26 mouse cellular contexts compared by ENCODE assay signal in genomic region chr1:146322862-146323261, GRCm38 (mm10).
A peak's percentile ranks its signal among the peaks of the same experiment; 100 is the strongest.
DNase-seq lines count a peak whose midpoint lies in the region; ATAC-seq and TF ChIP-seq lines count a peak whose summit lies in the region.
"Had no signal": no experiment of that assay in that cellular context is flagged by ENCODE, and none has a peak within 500 bp of the region (broad histone marks: within the 10 kb centered on the region; RNA-seq: fewer than 3 reads in every experiment).

No protein-coding gene starts in this region.

- TF ChIP-seq CTCF in intestine, postnatal 0 days (IDR thresholded peaks at IDR 0.05; ENCODE audit: low read depth) = no peak

- no peak overlapping the region for H3K9ac ChIP-seq in ES-E14 (ENCODE audit: insufficient read depth, low read depth, low read length, poor library complexity, severe bottlenecking)
- no peak overlapping the region for H3K9ac ChIP-seq in intestine, postnatal 0 days (ENCODE audit: low read depth, low read length)
- H3K9ac ChIP-seq: forebrain, embryonic 13.5 days; forebrain, postnatal 0 days; heart, embryonic 12.5 days; heart, embryonic 15.5 days; hindbrain, embryonic 13.5 days had no signal

- H3K4me2 ChIP-seq in intestine, postnatal 0 days (replicated peaks; ENCODE audit: low read depth) = no peak overlapping the region
- H3K4me2 ChIP-seq: forebrain, embryonic 13.5 days; heart, embryonic 12.5 days; heart, embryonic 15.5 days; hindbrain, embryonic 13.5 days had no signal

- no peak overlapping the region for H3K4me3 ChIP-seq in ES-E14 (ENCODE audit: insufficient read depth in 1 of 2, low read depth in 1 of 2, low read length in 2 of 2, poor library complexity in 1 of 2, severe bottlenecking in 1 of 2)
- no peak overlapping the region for H3K4me3 ChIP-seq in intestine, postnatal 0 days (ENCODE audit: low read depth, low read length)
- no peak overlapping the region for H3K4me3 ChIP-seq in limb, embryonic 10.5 days
- H3K4me3 ChIP-seq in midbrain, embryonic 10.5 days = no peak overlapping the region
- H3K4me3 ChIP-seq: forebrain, embryonic 10.5 days; forebrain, embryonic 13.5 days; heart, embryonic 12.5 days; heart, embryonic 15.5 days; hindbrain, embryonic 10.5 days; hindbrain, embryonic 13.5 days had no signal

- peak overlapping the region; percentile 58; the same call in 1 of the 2 replicates for H3K27ac ChIP-seq in ES-E14 (ENCODE audit: insufficient read depth, low read depth, low read length, poor library complexity, severe bottlenecking)
- peak overlapping the region; percentile 60 for H3K27ac ChIP-seq in intestine, postnatal 0 days (ENCODE audit: low read depth, low read length)
- H3K27ac ChIP-seq in limb, embryonic 10.5 days = no peak overlapping the region
- H3K27ac ChIP-seq in midbrain, embryonic 10.5 days (replicated peaks) = no peak overlapping the region
- H3K27ac ChIP-seq: forebrain, embryonic 10.5 days; forebrain, embryonic 13.5 days; heart, embryonic 15.5 days; hindbrain, embryonic 10.5 days; hindbrain, embryonic 13.5 days had no signal

- peak; percentile 34; the same call in 1 of the 2 replicates for ATAC-seq in intestine, postnatal 0 days
- ATAC-seq: CD4-positive, CD25-positive, alpha-beta regulatory T cell, adult 4 months; forebrain, embryonic 13.5 days; forebrain, postnatal 0 days; hindbrain, embryonic 16.5 days had no signal

- no peaks in the 10 kb centered on the region for H3K36me3 ChIP-seq in ES-E14 (ENCODE audit: control insufficient read depth, insufficient read depth, low read length, poor library complexity, severe bottlenecking)
- H3K36me3 ChIP-seq in intestine, postnatal 0 days (ENCODE audit: control insufficient read depth, insufficient read depth) = no peaks in the 10 kb centered on the region
- H3K36me3 ChIP-seq in limb, embryonic 10.5 days = no peaks in the 10 kb centered on the region
- H3K36me3 ChIP-seq in midbrain, embryonic 10.5 days = no peaks in the 10 kb centered on the region
- H3K36me3 ChIP-seq: forebrain, embryonic 10.5 days; heart, embryonic 12.5 days; heart, embryonic 15.5 days; hindbrain, embryonic 10.5 days; hindbrain, embryonic 13.5 days had no signal

- no peaks in the 10 kb centered on the region for H3K9me3 ChIP-seq in ES-E14 (ENCODE audit: control insufficient read depth, insufficient read depth, low read depth, low read length)
- H3K9me3 ChIP-seq in intestine, postnatal 0 days (ENCODE audit: control insufficient read depth) = no peaks in the 10 kb centered on the region
- no peaks in the 10 kb centered on the region for H3K9me3 ChIP-seq in limb, embryonic 10.5 days (replicated peaks)
- no peaks in the 10 kb centered on the region for H3K9me3 ChIP-seq in midbrain, embryonic 10.5 days (replicated peaks)
- H3K9me3 ChIP-seq: forebrain, embryonic 10.5 days; forebrain, embryonic 13.5 days; heart, embryonic 12.5 days; heart, embryonic 15.5 days; hindbrain, embryonic 10.5 days; hindbrain, embryonic 13.5 days had no signal

- in situ Hi-C loops in ES-E14 (cut with MboI; ENCODE audit: low sequenced_read_pairs in 2 of 2, unreplicated experiment in 2 of 2) = no loop called here

- H3K27me3 ChIP-seq in intestine, postnatal 0 days (replicated peaks; ENCODE audit: control insufficient read depth, insufficient read depth, low read length) = no peaks in the 10 kb centered on the region
- H3K27me3 ChIP-seq in limb, embryonic 10.5 days (ENCODE audit: low read depth, poor library complexity, severe bottlenecking) = no peaks in the 10 kb centered on the region
- no peaks in the 10 kb centered on the region for H3K27me3 ChIP-seq in midbrain, embryonic 10.5 days (ENCODE audit: low read depth, poor library complexity, severe bottlenecking)
- H3K27me3 ChIP-seq: forebrain, embryonic 13.5 days; heart, embryonic 12.5 days; heart, embryonic 15.5 days; hindbrain, embryonic 13.5 days had no signal

- DNase-seq in ES-E14 (ENCODE audit: low read depth, low spot score) (peak; percentile 50), ZHBTc4 (ENCODE audit: low read depth, low spot score) (peak; percentile 94)
- DNase-seq in limb, embryonic 10.5 days (ENCODE audit: low spot score) = no peak
- no peak for DNase-seq in cerebellum, postnatal 10 days
- DNase-seq in midbrain, embryonic 10.5 days (ENCODE audit: low spot score) = no peak
- DNase-seq: adrenal gland, adult 2 months; adrenal gland, postnatal 14 days; cerebellum, adult 11 months; cerebellum, adult 2 months; cerebellum, adult 9-11 months; cerebellum, postnatal 36 days; forebrain, postnatal 0 days; gastrocnemius, postnatal 25 days; heart, adult 18-20 months; heart, postnatal 10 days; heart, postnatal 36 days; kidney, adult 11 months had no signal

- H3K4me1 ChIP-seq in ES-E14 (ENCODE audit: control insufficient read depth in 2 of 2, insufficient read depth in 2 of 2, low read length in 2 of 2, poor library complexity in 1 of 2) = peaks cover 0 to 5% of the 10 kb centered on the region in 2 experiments; a peak in 1 of 4 replicates
- H3K4me1 ChIP-seq in intestine, postnatal 0 days (replicated peaks; ENCODE audit: control insufficient read depth, insufficient read depth, low read length) = no peaks in the 10 kb centered on the region
- H3K4me1 ChIP-seq in limb, embryonic 10.5 days = no peaks in the 10 kb centered on the region
- H3K4me1 ChIP-seq in midbrain, embryonic 10.5 days = no peaks in the 10 kb centered on the region
- H3K4me1 ChIP-seq: forebrain, embryonic 10.5 days; forebrain, embryonic 13.5 days; heart, embryonic 12.5 days; heart, embryonic 15.5 days; hindbrain, embryonic 10.5 days; hindbrain, embryonic 13.5 days had no signal

TF ChIP-seq in ES-E14, 5 proteins besides CTCF, POLR2A, EP300 and RAD21:
- TF ChIP-seq MAFK (IDR thresholded peaks at IDR 0.05; ENCODE audit: insufficient read depth, low read depth, low read length) (no peak), ZNF384 (IDR thresholded peaks at IDR 0.05; ENCODE audit: low read depth, low read length) (no peak), ZC3H11A (IDR thresholded peaks at IDR 0.05; ENCODE audit: borderline replicate concordance, low read depth, low read length) (no peak), HCFC1 (IDR thresholded peaks at IDR 0.05; ENCODE audit: borderline replicate concordance, insufficient read depth, low read length) (no peak), CHD2 (IDR thresholded peaks at IDR 0.05; ENCODE audit: low read depth, low read length) (no peak)

Comparison
In these comparisons a context has a peak if more than half of its experiments do, and no peak if none do; other contexts are left out.
1. DNase-seq: peak in ES-E14 (single experiment) and ZHBTc4 (single experiment); none in limb, embryonic 10.5 days (single experiment), cerebellum, postnatal 10 days (0 of 2) and midbrain, embryonic 10.5 days (single experiment).
2. H3K27ac ChIP-seq: peak in ES-E14 (single experiment) and intestine, postnatal 0 days (single experiment); none in limb, embryonic 10.5 days (single experiment) and midbrain, embryonic 10.5 days (single experiment).